Mouse (Mus musculus) midbrain, embryonic 11.5 days (tissue): ENCODE measurements at regions not wholly inside any gene's neighbourhood (a gene's known extent, or its start where the extent isn't known, plus 50 kb on each side); places are given as distances from the start of the nearest gene placed in this dataset.

Source experiments
- ATAC-seq: fragments of 200-750 bp; cut with Nextera tagmentation; 2 replicates; pipeline ENCODE4 v1.8.0; 2017; ENCODE audit warnings: moderate TSS enrichment, moderate library complexity; ENCODE audit not compliant: low FRiP score
- DNase-seq: peaks from one replicate; pipeline ENCODE4 v3.0.0; 2015; ENCODE audit warnings: low spot score; ENCODE audit errors: missing footprints
- H3K27ac ChIP-seq: fragments of 300-500 bp; sonication (generic); 2 replicates; pipeline ENCODE4 v1.5.1; 2014; ENCODE audit warnings: low read depth, low read length
- H3K27me3 ChIP-seq: fragments of 300-500 bp; sonication (generic); 2 replicates; pipeline ENCODE4 v1.6.1; 2014; ENCODE audit warnings: mild to moderate bottlenecking, low read length, moderate library complexity, mixed read lengths; ENCODE audit not compliant: control insufficient read depth, insufficient read depth
- H3K36me3 ChIP-seq: fragments of 300-500 bp; sonication (generic); 2 replicates; pipeline ENCODE4 v1.6.1; 2014; ENCODE audit warnings: mild to moderate bottlenecking, low read length, moderate library complexity, mixed read lengths; ENCODE audit not compliant: control insufficient read depth, insufficient read depth
- H3K4me1 ChIP-seq: fragments of 300-500 bp; sonication (generic); 2 replicates; pipeline ENCODE4 v1.6.1; 2014; ENCODE audit warnings: low read length; ENCODE audit not compliant: control insufficient read depth, insufficient read depth
- H3K4me2 ChIP-seq: fragments of 300-500 bp; sonication (generic); 2 replicates; pipeline ENCODE4 v1.6.1; 2014; ENCODE audit warnings: mild to moderate bottlenecking, moderate library complexity
- H3K4me3 ChIP-seq: fragments of 300-500 bp; sonication (generic); 2 replicates; pipeline ENCODE4 v1.5.1; 2014; ENCODE audit warnings: low read depth, low read length
- H3K9ac ChIP-seq: fragments of 300-500 bp; sonication (generic); 2 replicates; pipeline ENCODE4 v1.6.1; 2014; ENCODE audit warnings: low read length
- H3K9me3 ChIP-seq: fragments of 300-500 bp; sonication (generic); 2 replicates; pipeline ENCODE4 v1.6.1; 2016; ENCODE audit warnings: low read length; ENCODE audit not compliant: control insufficient read depth
- WGBS: fragments of 180-500 bp; shearing (Covaris S2); extraction: QIAGEN DNeasy Blood & Tissue Kit; methylation state at CpG from one replicate; pipeline ENCODE4 v1.1.7; 2014; 5-methylcytosine and 5-hydroxymethylcytosine counted together

DNA sequence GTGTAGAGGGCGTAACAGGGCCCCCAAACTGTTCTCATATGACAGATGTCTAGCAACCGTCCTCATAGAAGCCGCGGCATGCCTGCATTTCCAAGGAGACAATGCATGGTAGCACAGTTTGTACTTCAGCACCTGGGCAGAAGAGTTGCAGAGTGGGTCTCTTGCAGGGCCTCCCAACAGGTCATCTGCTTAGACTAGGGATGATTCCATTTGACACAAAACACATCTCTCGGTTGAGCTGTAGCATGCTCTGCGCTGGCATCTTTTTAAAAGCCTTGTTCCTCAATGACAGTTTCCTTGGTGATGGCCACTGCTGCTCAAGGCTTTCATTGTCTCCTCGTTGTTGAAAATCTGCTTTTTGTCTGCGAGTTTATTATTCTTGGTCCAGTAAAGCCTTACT, 546.1 kb downstream of the Ttll7 start:
- Histone ChIP-seq H3K27me3 (no peaks in the 10 kb centered on the region), H3K36me3 (no peaks in the 10 kb centered on the region), H3K4me2 (no peak overlapping the region), H3K9me3 (no peaks in the 10 kb centered on the region), H3K9ac (no peak overlapping the region), H3K27ac (no peak overlapping the region), H3K4me1 (peaks cover 8% of the 10 kb centered on the region), H3K4me3 (no peak overlapping the region)
- WGBS: 26% methylated on average over 8 of the region's 8 CpGs
- peak; percentile 77 for ATAC-seq
- peak; percentile 87 for DNase-seq

DNA sequence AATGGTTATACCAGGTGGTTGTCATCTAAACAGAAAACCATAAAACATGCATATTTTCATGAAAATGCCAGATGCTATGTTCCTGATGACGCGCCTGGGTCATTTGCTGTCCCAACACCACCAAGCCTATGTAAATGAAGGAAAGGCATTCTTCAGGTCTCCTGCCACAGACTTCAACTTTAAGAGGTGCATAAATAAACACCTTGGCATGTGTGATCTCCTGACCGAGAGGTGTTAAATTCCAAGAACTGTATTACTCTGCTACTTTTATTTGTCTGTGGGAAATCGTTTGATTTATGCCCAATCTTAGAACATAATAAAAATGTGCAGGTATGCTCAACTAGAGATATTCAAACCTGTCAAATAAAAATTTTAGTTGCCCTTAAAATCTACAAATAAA, 560.1 kb downstream of the Ttll7 start:
- H3K4me2 ChIP-seq: no peak overlapping the region
- DNase-seq (no peak), ATAC-seq (no peak)
- no peak overlapping the region for H3K4me3 ChIP-seq
- WGBS: 92% methylated on average over 4 of the region's 4 CpGs
- H3K9ac ChIP-seq: no peak overlapping the region
- H3K27ac ChIP-seq: no peak overlapping the region
- H3K4me1 ChIP-seq: no peaks in the 10 kb centered on the region
- H3K36me3 ChIP-seq: no peaks in the 10 kb centered on the region
- H3K27me3 ChIP-seq: no peaks in the 10 kb centered on the region
- no peaks in the 10 kb centered on the region for H3K9me3 ChIP-seq

DNA sequence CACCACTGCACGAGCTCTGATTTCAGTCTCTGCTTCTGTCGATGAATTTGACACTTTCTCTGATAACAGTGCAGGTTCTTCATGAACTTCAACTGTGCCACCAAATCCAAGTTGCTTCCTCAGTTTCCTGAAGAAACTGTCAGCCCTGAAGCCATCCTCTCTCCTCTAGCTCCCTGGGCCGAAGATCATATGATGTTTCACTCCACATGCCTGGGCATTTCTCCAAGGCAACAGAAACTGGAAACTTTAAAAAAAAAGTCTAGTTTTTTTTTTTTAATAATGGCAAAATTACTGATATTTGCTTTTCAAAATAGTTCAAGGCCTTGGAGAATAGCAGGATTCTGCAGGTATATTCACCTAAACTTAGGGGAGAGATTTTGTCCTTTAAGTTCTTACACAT, 564.8 kb downstream of the Ttll7 start:
- no peak overlapping the region for H3K27ac ChIP-seq
- WGBS: 81% methylated on average over 3 of the region's 3 CpGs
- ATAC-seq: no peak
- H3K9me3 ChIP-seq: no peaks in the 10 kb centered on the region
- no peaks in the 10 kb centered on the region for H3K4me1 ChIP-seq
- no peak overlapping the region for H3K4me3 ChIP-seq
- H3K4me2 ChIP-seq: no peak overlapping the region
- H3K9ac ChIP-seq: no peak overlapping the region
- no peaks in the 10 kb centered on the region for H3K36me3 ChIP-seq
- DNase-seq: no peak
- H3K27me3 ChIP-seq: no peaks in the 10 kb centered on the region

GRCm38 (mm10) chr3:147419129-147419528, 567.0 kb downstream of the Ttll7 start:
- Histone ChIP-seq H3K27ac (no peak overlapping the region), H3K27me3 (no peaks in the 10 kb centered on the region)

DNA sequence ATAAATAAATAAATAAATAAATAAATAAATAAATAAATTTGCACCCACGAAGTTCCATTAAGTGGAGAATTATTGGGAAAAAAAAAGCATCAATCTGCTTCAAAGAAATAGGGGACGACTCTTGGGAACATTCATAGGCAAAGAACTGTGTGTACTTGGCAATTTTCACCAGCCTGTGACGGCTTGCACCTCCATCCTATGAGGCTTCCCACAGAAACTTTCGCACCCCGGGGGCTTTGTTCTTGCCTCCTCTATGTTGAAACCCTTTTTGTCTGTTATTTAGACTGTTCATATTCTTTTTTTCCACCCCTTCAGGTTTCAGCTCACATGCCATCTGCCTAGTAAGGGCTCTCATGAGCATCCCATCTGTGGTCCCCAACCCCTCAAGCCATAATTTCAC, 570.0 kb downstream of the Ttll7 start:
- Histone ChIP-seq H3K4me1 (0 out of 2 replicates have a peak, but pooled peaks cover 4% of the 10 kb centered on the region), H3K4me3 (no peak overlapping the region), H3K9ac (no peak overlapping the region), H3K36me3 (no peaks in the 10 kb centered on the region), H3K27me3 (no peaks in the 10 kb centered on the region), H3K9me3 (no peaks in the 10 kb centered on the region), H3K4me2 (no peak overlapping the region), H3K27ac (no peak overlapping the region)
- DNase-seq (peak; percentile 79), ATAC-seq (no peak)
- WGBS: 83% methylated on average over 5 of the region's 5 CpGs

More at GRCm38 (mm10) chr3:147419129-147419528, 567.0 kb downstream of the Ttll7 start:
- Histone ChIP-seq H3K36me3 (no peaks in the 10 kb centered on the region), H3K9ac (no peak overlapping the region), H3K4me1 (0 out of 2 replicates have a peak, but pooled peaks cover 1% of the 10 kb centered on the region), H3K9me3 (no peaks in the 10 kb centered on the region), H3K4me3 (no peak overlapping the region), H3K4me2 (no peak overlapping the region)
- no peak for ATAC-seq
- DNase-seq: peak; percentile 51
- WGBS: 20% methylated on average over 3 of the region's 3 CpGs

- 0 out of 2 replicates have a peak, but pooled peaks cover 4% of the 10 kb centered on the region for H3K4me1 ChIP-seq
- H3K36me3 ChIP-seq: no peaks in the 10 kb centered on the region
- H3K9me3 ChIP-seq: no peaks in the 10 kb centered on the region
- no peak overlapping the region for H3K9ac ChIP-seq
- H3K27ac ChIP-seq: no peak overlapping the region
- ATAC-seq: peak; percentile 35; the same call in 1 of the 2 replicates
- H3K4me3 ChIP-seq: no peak overlapping the region
- H3K4me2 ChIP-seq: no peak overlapping the region
- peak; percentile 84 for DNase-seq
- no peaks in the 10 kb centered on the region for H3K27me3 ChIP-seq
- 23% methylated on average over 2 of the region's 2 CpGs for WGBS
Measured at GRCm38 (mm10) chr3:147423895-147424575, 571.9 kb downstream of the Ttll7 start.

GRCm38 (mm10) chr3:147428837-147429236, 576.7 kb downstream of the Ttll7 start:
- WGBS: 53% methylated on average over 10 of the region's 10 CpGs

GRCm38 (mm10) chr3:147442925-147443690, 590.9 kb downstream of the Ttll7 start:
- no peak overlapping the region for H3K27ac ChIP-seq
- no peaks in the 10 kb centered on the region for H3K27me3 ChIP-seq
- peaks cover 8% of the 10 kb centered on the region; the same call in 1 of the 2 replicates for H3K4me1 ChIP-seq
- H3K4me3 ChIP-seq: no peak overlapping the region
- no peak overlapping the region for H3K9ac ChIP-seq
- no peaks in the 10 kb centered on the region for H3K36me3 ChIP-seq
- DNase-seq (peak; percentile 81), ATAC-seq (peak; percentile 84)
- 64% methylated on average over 5 of the region's 5 CpGs for WGBS
- no peak overlapping the region for H3K4me2 ChIP-seq
- no peaks in the 10 kb centered on the region for H3K9me3 ChIP-seq

More at GRCm38 (mm10) chr3:147428837-147429236, 576.7 kb downstream of the Ttll7 start:
- Histone ChIP-seq H3K9me3 (no peaks in the 10 kb centered on the region), H3K4me1 (0 out of 2 replicates have a peak, but pooled peaks cover 4% of the 10 kb centered on the region), H3K36me3 (no peaks in the 10 kb centered on the region), H3K27me3 (no peaks in the 10 kb centered on the region), H3K4me3 (no peak overlapping the region), H3K4me2 (no peak overlapping the region), H3K27ac (no peak overlapping the region), H3K9ac (no peak overlapping the region)
- peak; percentile 82 for DNase-seq
- no peak for ATAC-seq

- no peaks in the 10 kb centered on the region for H3K36me3 ChIP-seq
- H3K4me1 ChIP-seq: peaks cover 8% of the 10 kb centered on the region; the same call in 1 of the 2 replicates
- no peak overlapping the region for H3K4me3 ChIP-seq
- H3K9me3 ChIP-seq: no peaks in the 10 kb centered on the region
- ATAC-seq (peak; percentile 78), DNase-seq (no peak)
- no peak overlapping the region for H3K27ac ChIP-seq
- no peak overlapping the region for H3K9ac ChIP-seq
- no peak overlapping the region for H3K4me2 ChIP-seq
- H3K27me3 ChIP-seq: no peaks in the 10 kb centered on the region
Measured at GRCm38 (mm10) chr3:147443691-147443960, 591.5 kb downstream of the Ttll7 start.
